Mouse (Mus musculus) right cerebral cortex, postnatal 4 days (tissue): ENCODE results near the gene Scgb2b19.
"Not testable (repeated sequence)": the region's sequence is repeated elsewhere in the genome, so short reads cannot be mapped to it uniquely, and the experiment has no call there.

Experiments used
- DNase-seq: peaks from one replicate; pipeline ENCODE4 v3.0.0-alpha.2; 2022

Scgb2b19 gene

GRCm38 (mm10) chr7:33280238-33280637 is at the start of gene Scgb2b19:
Scgb2b19 (minus strand) TSS chr7:33280338.
- not testable (repeated sequence) for DNase-seq

- DNase-seq, result not testable (repeated sequence)
These were observed 6.9 kb upstream of the Scgb2b19 start, which contains the start of gene Scgb1b19 for GRCm38 (mm10) chr7:33286991-33287390. Scgb1b19 (plus strand) TSS chr7:33287291.
